Mouse (Mus musculus) layer of hippocampus, adult 2 months (tissue): Measurements from ENCODE around the gene Pcnx2. TPM values are rescaled to one million over a fixed set of nuclear protein-coding genes. Genes with fewer than 3 reads are reported as not detected.

ENCODE experiments used
- DNase-seq, 2 experiments: peaks; one replicate each; pipeline ENCODE4 v3.0.0; 2022; ENCODE audit warnings: low spot score in 2 of 2
- H3K27ac ChIP-seq: fragments of 200-600 bp; 2 replicates; pipeline ENCODE4 v1.8.1; 2022
- H3K4me3 ChIP-seq: fragments of 200-600 bp; 2 replicates; pipeline ENCODE4 v1.8.1; 2022; ENCODE audit warnings: mild to moderate bottlenecking
- CTCF ChIP-seq: fragments of 200-600 bp; conservative IDR thresholded peaks from 2 replicates; pipeline ENCODE4 v1.8.1; 2022; ENCODE audit warnings: antibody characterized with exemption, mild to moderate bottlenecking, moderate library complexity
- total RNA-seq, 2 experiments: library from RNA; stranded (reverse); gene quantifications; 2 replicates each; pipeline ENCODE4 v1.2.3; 2021

Gene Pcnx2
- total RNA-seq, 2 experiments from 2014 or later: 66.8 to 69.1 TPM

- H3K4me3 ChIP-seq: no peak overlapping the region
- DNase-seq: no peak
- TF ChIP-seq CTCF: no peak
- no peak overlapping the region for H3K27ac ChIP-seq
Measured at GRCm38 (mm10) chr8:125727797-125728196, 170.3 kb downstream of the Pcnx2 start.

- Histone ChIP-seq H3K27ac (no peak overlapping the region), H3K4me3 (no peak overlapping the region)
- DNase-seq: no peak
- no peak for TF ChIP-seq CTCF
Measured at GRCm38 (mm10) chr8:125726986-125727385, 171.1 kb downstream of the Pcnx2 start.

GRCm38 (mm10) chr8:125726143-125726542, 172.0 kb downstream of the Pcnx2 start:
- TF ChIP-seq CTCF: no peak
- DNase-seq: no peak
- Histone ChIP-seq H3K27ac (no peak overlapping the region), H3K4me3 (no peak overlapping the region)

GRCm38 (mm10) chr8:125725037-125725820, 172.9 kb downstream of the Pcnx2 start:
- H3K27ac ChIP-seq: no peak overlapping the region
- no peak overlapping the region for H3K4me3 ChIP-seq
- no peak for TF ChIP-seq CTCF
- no peak for DNase-seq

- Histone ChIP-seq H3K27ac (no peak overlapping the region), H3K4me3 (no peak overlapping the region)
- no peak for TF ChIP-seq CTCF
- DNase-seq: no peak
Measured at GRCm38 (mm10) chr8:125723437-125723836, 174.7 kb downstream of the Pcnx2 start.

- TF ChIP-seq CTCF: no peak
- no peak for DNase-seq
- Histone ChIP-seq H3K27ac (no peak overlapping the region), H3K4me3 (no peak overlapping the region)
Measured at GRCm38 (mm10) chr8:125722675-125723074, 175.4 kb downstream of the Pcnx2 start.

- TF ChIP-seq CTCF: peak; percentile 71
- no peak overlapping the region for H3K27ac ChIP-seq
Measured at GRCm38 (mm10) chr8:125718914-125719313, 179.2 kb downstream of the Pcnx2 start.

GRCm38 (mm10) chr8:125716613-125717012, 181.5 kb downstream of the Pcnx2 start:
- DNase-seq: no peak
- TF ChIP-seq CTCF: no peak
- no peak overlapping the region for H3K27ac ChIP-seq
- H3K4me3 ChIP-seq: no peak overlapping the region

More at GRCm38 (mm10) chr8:125718914-125719313, 179.2 kb downstream of the Pcnx2 start:
- DNase-seq: no peak
- no peak overlapping the region for H3K4me3 ChIP-seq

GRCm38 (mm10) chr8:125716211-125716610, 181.9 kb downstream of the Pcnx2 start:
- DNase-seq: no peak
- TF ChIP-seq CTCF: no peak
- Histone ChIP-seq H3K4me3 (no peak overlapping the region), H3K27ac (no peak overlapping the region)

GRCm38 (mm10) chr8:125711514-125711913, 186.6 kb downstream of the Pcnx2 start:
- no peak for DNase-seq
- Histone ChIP-seq H3K27ac (no peak overlapping the region), H3K4me3 (no peak overlapping the region)
- TF ChIP-seq CTCF: no peak

GRCm38 (mm10) chr8:125709171-125709570, 188.9 kb downstream of the Pcnx2 start:
- no peak overlapping the region for H3K4me3 ChIP-seq
- no peak overlapping the region for H3K27ac ChIP-seq
- no peak for TF ChIP-seq CTCF
- DNase-seq: no peak

GRCm38 (mm10) chr8:125705816-125706215, 192.3 kb downstream of the Pcnx2 start:
- no peak overlapping the region for H3K27ac ChIP-seq
- no peak for DNase-seq
- H3K4me3 ChIP-seq: no peak overlapping the region
- no peak for TF ChIP-seq CTCF

GRCm38 (mm10) chr8:125704434-125704833, 193.7 kb downstream of the Pcnx2 start:
- no peak for DNase-seq
- TF ChIP-seq CTCF: no peak
- H3K4me3 ChIP-seq: no peak overlapping the region
- H3K27ac ChIP-seq: no peak overlapping the region

GRCm38 (mm10) chr8:125702868-125703473, 195.1 kb downstream of the Pcnx2 start:
- DNase-seq: no peak
- H3K4me3 ChIP-seq: no peak overlapping the region
- TF ChIP-seq CTCF: no peak
- H3K27ac ChIP-seq: no peak overlapping the region

Other genes starting within 250 kb of the Pcnx2 start
- gene Map10, start 228.5 kb downstream of the Pcnx2 start, total RNA-seq: 1 to 10 TPM; 6.3 to 6.9 TPM
- gene Ntpcr, start 168.4 kb downstream of the Pcnx2 start, total RNA-seq: 10 to 100 TPM; 21.1 to 24.2 TPM
- gene Map3k21, start 12.1 kb upstream of the Pcnx2 start, total RNA-seq: 1 to 10 TPM; 1.5 to 1.7 TPM
- 10 to 100 TPM; 73.4 to 77.5 TPM for gene Kcnk1, start 96.9 kb upstream of the Pcnx2 start, total RNA-seq